Mouse (Mus musculus) embryonic facial prominence, embryonic 14.5 days (tissue): Measurements from ENCODE around the gene Rnaseh2c. TPM values are rescaled to one million over a fixed set of nuclear protein-coding genes. Genes with fewer than 3 reads are reported as not detected.

ENCODE experiments used
- ATAC-seq: fragments of 200-750 bp; cut with Nextera tagmentation; 2 replicates; pipeline ENCODE4 v1.8.0; 2017; ENCODE audit warnings: low read depth, moderate number of reproducible peaks, moderate TSS enrichment
- DNase-seq: peaks from one replicate; pipeline ENCODE4 v3.0.0-alpha.2; 2015; ENCODE audit warnings: low spot score
- H3K27ac ChIP-seq: fragments of 300-500 bp; sonication (generic); replicated peaks from 2 replicates; pipeline ENCODE4 v1.5.1; 2014; ENCODE audit warnings: low read depth, mild to moderate bottlenecking, low read length, moderate library complexity
- H3K27me3 ChIP-seq: fragments of 300-500 bp; sonication (generic); replicated peaks from 2 replicates; pipeline ENCODE4 v1.6.1; 2014; ENCODE audit warnings: low read length; ENCODE audit not compliant: control insufficient read depth, insufficient read depth
- H3K36me3 ChIP-seq: fragments of 300-500 bp; sonication (generic); 2 replicates; pipeline ENCODE4 v1.6.1; 2014; ENCODE audit warnings: low read length, mixed read lengths; ENCODE audit not compliant: control insufficient read depth, insufficient read depth
- H3K4me1 ChIP-seq: fragments of 300-500 bp; sonication (generic); 2 replicates; pipeline ENCODE4 v1.6.1; 2014; ENCODE audit warnings: antibody characterized with exemption, low read length; ENCODE audit not compliant: control insufficient read depth, insufficient read depth
- H3K4me2 ChIP-seq: fragments of 300-500 bp; sonication (generic); 2 replicates; pipeline ENCODE4 v1.6.1; 2014; ENCODE audit warnings: low read depth, mild to moderate bottlenecking, low read length, moderate library complexity, mixed read lengths
- H3K4me3 ChIP-seq: fragments of 300-500 bp; sonication (generic); 2 replicates; pipeline ENCODE4 v1.5.1; 2014; ENCODE audit warnings: low read depth, mild to moderate bottlenecking, low read length
- H3K9ac ChIP-seq: fragments of 300-500 bp; sonication (generic); 2 replicates; pipeline ENCODE4 v1.6.1; 2014; ENCODE audit warnings: low read depth, mild to moderate bottlenecking, low read length, moderate library complexity, mixed read lengths
- H3K9me3 ChIP-seq: fragments of 300-500 bp; sonication (generic); 2 replicates; pipeline ENCODE4 v1.6.1; 2016; ENCODE audit warnings: low read length; ENCODE audit not compliant: control insufficient read depth
- WGBS: fragments of 180-500 bp; shearing (Covaris S2); extraction: QIAGEN DNeasy Blood & Tissue Kit; methylation state at CpG from one replicate; pipeline ENCODE4 v1.1.7; 2014; 5-methylcytosine and 5-hydroxymethylcytosine counted together
- polyA plus RNA-seq: library from polyadenylated mRNA; unstranded; fragments of >200 nt; fragmentation: Nextera tagmentation; extraction: Ambion mirVana; gene quantifications from 2 replicates; pipeline ENCODE4 v1.2.1, GENCODE M21; 2014

Rnaseh2c gene
- polyA plus RNA-seq, result 94.8 and 110 TPM in 2 replicates

GRCm38 (mm10) chr19:5601752-5602541 lies at the start of gene Rnaseh2c:
Gene Rnaseh2c (plus strand): TSS chr19:5601873.
- Histone ChIP-seq H3K4me3 (peak within 1 kb of the TSS; percentile 83), H3K36me3 (peaks cover 42% of the 10 kb centered on the region), H3K27me3 (no peaks in the 10 kb centered on the region), H3K4me2 (peak within 1 kb of the TSS; percentile 86), H3K9me3 (no peaks in the 10 kb centered on the region), H3K27ac (peak within 1 kb of the TSS; percentile 85), H3K9ac (peak within 1 kb of the TSS; percentile 94), H3K4me1 (peaks cover 11% of the 10 kb centered on the region)
- ATAC-seq, result peak; percentile 92
- peak; percentile 96 for DNase-seq
- WGBS, result under 1% methylated on average over 63 of the region's 64 CpGs

- no peak for DNase-seq
- Histone ChIP-seq H3K27ac (no peak overlapping the region), H3K9me3 (no peaks in the 10 kb centered on the region), H3K9ac (no peak overlapping the region), H3K36me3 (no peaks in the 10 kb centered on the region), H3K4me3 (no peak overlapping the region), H3K4me1 (no peaks in the 10 kb centered on the region), H3K27me3 (peaks cover 27% of the 10 kb centered on the region), H3K4me2 (no peak overlapping the region)
- 35% methylated on average over 6 of the region's 8 CpGs for WGBS
- no peak for ATAC-seq
Observed at GRCm38 (mm10) chr19:5553802-5554201, 47.9 kb upstream of the Rnaseh2c start.

- Histone ChIP-seq H3K9me3 (no peaks in the 10 kb centered on the region), H3K4me3 (no peak overlapping the region), H3K27ac (no peak overlapping the region), H3K9ac (no peak overlapping the region), H3K27me3 (peaks cover 31% of the 10 kb centered on the region), H3K4me1 (no peaks in the 10 kb centered on the region), H3K36me3 (no peaks in the 10 kb centered on the region), H3K4me2 (no peak overlapping the region)
- WGBS, result 71% methylated on average over 14 of the region's 14 CpGs
- ATAC-seq, result no peak
- no peak for DNase-seq
Observed at GRCm38 (mm10) chr19:5554212-5554611, 47.5 kb upstream of the Rnaseh2c start.

GRCm38 (mm10) chr19:5558169-5558568 lies 43.5 kb upstream of the Rnaseh2c start:
- ATAC-seq (no peak), DNase-seq (no peak)
- 49% methylated on average over 7 of the region's 7 CpGs for WGBS
- Histone ChIP-seq H3K4me3 (no peak overlapping the region; the same call in 1 of the 2 replicates), H3K36me3 (no peaks in the 10 kb centered on the region), H3K27me3 (peaks cover 68% of the 10 kb centered on the region), H3K9me3 (no peaks in the 10 kb centered on the region), H3K9ac (no peak overlapping the region), H3K27ac (no peak overlapping the region), H3K4me2 (0 out of 2 replicates have a peak overlapping the region, but pooled peaks have one; percentile 66), H3K4me1 (peaks cover 9% of the 10 kb centered on the region; the same call in 1 of the 2 replicates)

- H3K27me3 ChIP-seq, result peaks cover 68% of the 10 kb centered on the region
- H3K4me2 ChIP-seq, result peak overlapping the region; percentile 66
- no peaks in the 10 kb centered on the region for H3K9me3 ChIP-seq
- ATAC-seq (no peak), DNase-seq (no peak)
- H3K36me3 ChIP-seq, result no peaks in the 10 kb centered on the region
- H3K4me1 ChIP-seq, result peaks cover 9% of the 10 kb centered on the region; the same call in 1 of the 2 replicates
- no peak overlapping the region for H3K27ac ChIP-seq
- peak overlapping the region; percentile 44; the same call in 1 of the 2 replicates for H3K4me3 ChIP-seq
- H3K9ac ChIP-seq, result no peak overlapping the region
- WGBS, result 69% methylated on average over 8 of the region's 8 CpGs
Observed at GRCm38 (mm10) chr19:5558770-5559169, 42.9 kb upstream of the Rnaseh2c start.

GRCm38 (mm10) chr19:5559229-5559628 lies 42.4 kb upstream of the Rnaseh2c start:
- ATAC-seq (no peak), DNase-seq (no peak)
- peak overlapping the region; percentile 66 for H3K4me2 ChIP-seq
- 17% methylated on average over 6 of the region's 8 CpGs for WGBS
- H3K9me3 ChIP-seq, result no peaks in the 10 kb centered on the region
- H3K4me3 ChIP-seq, result peak overlapping the region; percentile 44
- no peak overlapping the region for H3K27ac ChIP-seq
- H3K36me3 ChIP-seq, result no peaks in the 10 kb centered on the region
- H3K4me1 ChIP-seq, result peaks cover 9% of the 10 kb centered on the region; the same call in 1 of the 2 replicates
- peak overlapping the region; percentile 52 for H3K9ac ChIP-seq
- H3K27me3 ChIP-seq, result peaks cover 70% of the 10 kb centered on the region

- no peak for DNase-seq
- under 1% methylated on average over 49 of the region's 69 CpGs for WGBS
Observed at GRCm38 (mm10) chr19:5559631-5560456, 41.8 kb upstream of the Rnaseh2c start.

GRCm38 (mm10) chr19:5560457-5561041 lies 41.1 kb upstream of the Rnaseh2c start, which contains the start of gene Ovol1:
Gene Ovol1 (minus strand): TSS chr19:5560646.
- peaks cover 75% of the 10 kb centered on the region for H3K27me3 ChIP-seq
- H3K4me1 ChIP-seq, result peaks cover 9% of the 10 kb centered on the region; the same call in 1 of the 2 replicates
- ATAC-seq (peak; percentile 75), DNase-seq (peak; percentile 67)
- no peak within 1 kb of the TSS; the same call in 1 of the 2 replicates for H3K27ac ChIP-seq
- peak within 1 kb of the TSS; percentile 52 for H3K9ac ChIP-seq
- H3K9me3 ChIP-seq, result no peaks in the 10 kb centered on the region
- H3K4me3 ChIP-seq, result peak within 1 kb of the TSS; percentile 44
- peak within 1 kb of the TSS; percentile 66 for H3K4me2 ChIP-seq
- under 1% methylated on average over 55 of the region's 57 CpGs for WGBS
- no peaks in the 10 kb centered on the region for H3K36me3 ChIP-seq

More at GRCm38 (mm10) chr19:5559631-5560456, 41.8 kb upstream of the Rnaseh2c start:
- no peak for ATAC-seq
- peaks cover 75% of the 10 kb centered on the region for H3K27me3 ChIP-seq
- H3K36me3 ChIP-seq, result no peaks in the 10 kb centered on the region
- H3K27ac ChIP-seq, result no peak overlapping the region
- no peaks in the 10 kb centered on the region for H3K9me3 ChIP-seq
- H3K9ac ChIP-seq, result peak overlapping the region; percentile 52
- H3K4me3 ChIP-seq, result peak overlapping the region; percentile 44
- H3K4me2 ChIP-seq, result peak overlapping the region; percentile 66
- peaks cover 9% of the 10 kb centered on the region; the same call in 1 of the 2 replicates for H3K4me1 ChIP-seq
